Mouse (Mus musculus) left cerebral cortex, postnatal 10 days (tissue): ENCODE measurements at regions not wholly inside any gene's neighbourhood (a gene's known extent, or its start where the extent isn't known, plus 50 kb on each side); places are given as distances from the start of the nearest gene placed in this dataset.

ENCODE experiments used
- DNase-seq, 2 experiments: peaks; one replicate each; pipeline ENCODE4 v3.0.0; 2021 to 2022; ENCODE audit warnings: low spot score in 2 of 2, mixed read lengths in 1 of 2; ENCODE audit errors: extremely low spot score in 1 of 2
- intact Hi-C: fragments of 180-260 bp; cut with DNase I; formaldehyde crosslinking; loops from one replicate; pipeline ENCODE4 v1.15.1; 2025

GRCm38 (mm10) chr16:51940574-51940973 lies 90.5 kb upstream of the Cblb start:
- DNase-seq, result no peak
- intact Hi-C loops, result no loop called here

- no peak for DNase-seq
- intact Hi-C loops, result no loop called here
Observed at GRCm38 (mm10) chr16:51942431-51943130, 88.4 kb upstream of the Cblb start.

- DNase-seq, result no peak
- intact Hi-C loops, result no loop called here
Observed at GRCm38 (mm10) chr16:51967051-51967845, 63.8 kb upstream of the Cblb start.
